Mouse (Mus musculus) CH12.LX (cell line): Measurements from ENCODE around the gene Cntfr. TPM values are rescaled to one million over a fixed set of nuclear protein-coding genes. Genes with fewer than 3 reads are reported as not detected.

Source experiments
- DNase-seq: peaks from one replicate; pipeline ENCODE4 v3.0.0-alpha.2; 2013; ENCODE audit errors: extremely low read depth
- H3K27ac ChIP-seq: 2 replicates; pipeline ENCODE4 v1.5.1; 2012; ENCODE audit warnings: low read depth, mild to moderate bottlenecking, control low read depth, moderate library complexity; ENCODE audit not compliant: insufficient read depth
- H3K27me3 ChIP-seq: replicated peaks from 2 replicates; pipeline ENCODE3; 2012; ENCODE audit warnings: inconsistent platforms
- H3K36me3 ChIP-seq, 2 experiments: replicated peaks in 1 of 2; 2 replicates each; pipeline versions ENCODE3 to v1.6.1; 2012; ENCODE audit warnings: inconsistent platforms in 1 of 2, low read length in 1 of 2, mild to moderate bottlenecking in 1 of 2, mixed read lengths in 1 of 2, moderate library complexity in 1 of 2; ENCODE audit not compliant: control insufficient read depth in 1 of 2, insufficient read depth in 1 of 2
- H3K4me1 ChIP-seq, 2 experiments: 2 replicates each; pipeline ENCODE4 v1.6.1; 2012; ENCODE audit warnings: inconsistent platforms in 1 of 2, moderate library complexity in 1 of 2; ENCODE audit not compliant: insufficient read depth in 2 of 2, control insufficient read depth in 1 of 2
- H3K4me2 ChIP-seq: 2 replicates; pipeline ENCODE4 v1.6.1; 2012; ENCODE audit warnings: low read depth, mild to moderate bottlenecking, control low read depth; ENCODE audit not compliant: poor library complexity, insufficient read depth, severe bottlenecking
- H3K4me3 ChIP-seq, 3 experiments: fragments of 150-350 bp in 1 of 3; sonication (generic) in 1 of 3; replicated peaks in 1 of 3; 2 replicates each; pipeline versions ENCODE3 to v1.5.1; 2011 to 2012; ENCODE audit warnings: low read depth in 2 of 3, low read length in 2 of 3, mild to moderate bottlenecking in 2 of 3, moderate library complexity in 2 of 3, control low read depth in 1 of 3, improper control_type of control experiment in 1 of 3, inconsistent platforms in 1 of 3, mixed read lengths in 1 of 3; ENCODE audit not compliant: poor library complexity in 1 of 3
- H3K79me2 ChIP-seq: replicated peaks from 2 replicates; pipeline ENCODE4 v1.6.1; 2012; ENCODE audit warnings: mild to moderate bottlenecking, moderate library complexity; ENCODE audit not compliant: control insufficient read depth, poor library complexity, insufficient read depth, severe bottlenecking; ENCODE audit errors: extremely low read depth
- H3K9ac ChIP-seq: 2 replicates; pipeline ENCODE4 v1.6.1; 2012; ENCODE audit warnings: low read depth, mild to moderate bottlenecking, control low read depth, moderate library complexity; ENCODE audit not compliant: insufficient read depth
- H3K9me3 ChIP-seq: replicated peaks from 2 replicates; pipeline ENCODE3; 2012; ENCODE audit warnings: low read length, inconsistent platforms, mixed read lengths
- BHLHE40 ChIP-seq: IDR thresholded peaks from 2 replicates; pipeline ENCODE4 v1.6.1; 2011; ENCODE audit warnings: mild to moderate bottlenecking, low read depth, low read length, improper control_type of control experiment
- CHD1 ChIP-seq: IDR thresholded peaks from 2 replicates; pipeline ENCODE4 v1.6.1; 2012; ENCODE audit warnings: low read depth, low read length, improper control_type of control experiment, inconsistent platforms
- CHD2 ChIP-seq: IDR thresholded peaks from 2 replicates; pipeline ENCODE4 v1.6.1; 2011; ENCODE audit warnings: low read length, improper control_type of control experiment
- CTCF ChIP-seq, 2 experiments: IDR thresholded peaks in 1 of 2; conservative IDR thresholded peaks in 1 of 2; 2 replicates each; pipeline ENCODE4 v1.5.1; 2011 to 2012; ENCODE audit warnings: low read depth in 2 of 2, low read length in 2 of 2, improper control_type of control experiment in 1 of 2, inconsistent platforms in 1 of 2, mild to moderate bottlenecking in 1 of 2, moderate library complexity in 1 of 2
- E2F4 ChIP-seq: IDR thresholded peaks from 2 replicates; pipeline ENCODE4 v1.6.1; 2011; ENCODE audit warnings: low read depth, low read length, improper control_type of control experiment; ENCODE audit not compliant: insufficient replicate concordance
- ELF1 ChIP-seq: IDR thresholded peaks from 2 replicates; pipeline ENCODE4 v1.6.1; 2014; ENCODE audit warnings: low read depth, mild to moderate bottlenecking, inconsistent platforms, low read length, improper control_type of control experiment
- EP300 ChIP-seq: IDR thresholded peaks from 2 replicates; pipeline ENCODE4 v1.6.1; 2011; ENCODE audit warnings: low read length, improper control_type of control experiment
- ETS1 ChIP-seq: conservative IDR thresholded peaks from 2 replicates; pipeline ENCODE4 v1.6.1; 2012; ENCODE audit warnings: low read depth, mild to moderate bottlenecking, inconsistent platforms, low read length, improper control_type of control experiment, moderate library complexity
- GABPA ChIP-seq: IDR thresholded peaks from 2 replicates; pipeline ENCODE4 v1.6.1; 2012; ENCODE audit warnings: low read depth, low read length, improper control_type of control experiment, inconsistent platforms; ENCODE audit not compliant: insufficient replicate concordance
- HCFC1 ChIP-seq: IDR thresholded peaks from 2 replicates; pipeline ENCODE4 v1.6.1; 2012; ENCODE audit warnings: low read depth, mild to moderate bottlenecking, inconsistent platforms, low read length, improper control_type of control experiment
- JUND ChIP-seq: conservative IDR thresholded peaks from 2 replicates; pipeline ENCODE4 v1.6.1; 2011; ENCODE audit warnings: low read depth, low read length, improper control_type of control experiment
- KAT2A ChIP-seq: IDR thresholded peaks from 2 replicates; pipeline ENCODE4 v1.6.1; 2012; ENCODE audit warnings: low read length, improper control_type of control experiment, inconsistent platforms; ENCODE audit not compliant: insufficient replicate concordance
- MAX ChIP-seq: IDR thresholded peaks from 2 replicates; pipeline ENCODE4 v1.6.1; 2011; ENCODE audit warnings: low read length, improper control_type of control experiment
- MAZ ChIP-seq: IDR thresholded peaks from 2 replicates; pipeline ENCODE4 v1.6.1; 2012; ENCODE audit warnings: low read depth, mild to moderate bottlenecking, inconsistent platforms, low read length, improper control_type of control experiment, moderate library complexity
- MEF2A ChIP-seq: IDR thresholded peaks from 2 replicates; pipeline ENCODE4 v1.6.1; 2014; ENCODE audit warnings: low read depth, mild to moderate bottlenecking, inconsistent platforms, low read length, improper control_type of control experiment, borderline replicate concordance
- MXI1 ChIP-seq: IDR thresholded peaks from 2 replicates; pipeline ENCODE4 v1.6.1; 2011; ENCODE audit warnings: mild to moderate bottlenecking, low read depth, low read length, improper control_type of control experiment
- NELFE ChIP-seq: IDR thresholded peaks from 2 replicates; pipeline ENCODE4 v1.6.1; 2011; ENCODE audit warnings: low read depth, low read length, improper control_type of control experiment
- NRF1 ChIP-seq: IDR thresholded peaks from 2 replicates; pipeline ENCODE4 v1.6.1; 2014; ENCODE audit warnings: low read depth, mild to moderate bottlenecking, inconsistent platforms, low read length, improper control_type of control experiment, moderate library complexity
- PAX5 ChIP-seq: IDR thresholded peaks from 2 replicates; pipeline ENCODE4 v1.6.1; 2012; ENCODE audit warnings: low read length, inconsistent platforms, mixed read lengths
- POLR2A ChIP-seq: IDR thresholded peaks from 2 replicates; pipeline ENCODE4 v1.6.1; 2011; ENCODE audit warnings: low read depth, mild to moderate bottlenecking, improper control_type of control experiment, low read length
- RAD21 ChIP-seq: IDR thresholded peaks from 2 replicates; pipeline ENCODE4 v1.6.1; 2011; ENCODE audit warnings: low read depth, mild to moderate bottlenecking, low read length, improper control_type of control experiment, moderate library complexity
- SIN3A ChIP-seq: IDR thresholded peaks from 2 replicates; pipeline ENCODE4 v1.6.1; 2012; ENCODE audit warnings: low read length, improper control_type of control experiment, inconsistent platforms
- SMC3 ChIP-seq: IDR thresholded peaks from 2 replicates; pipeline ENCODE4 v1.6.1; 2011; ENCODE audit warnings: low read depth, low read length, improper control_type of control experiment
- TBP ChIP-seq: conservative IDR thresholded peaks from 2 replicates; pipeline ENCODE4 v1.6.1; 2011; ENCODE audit warnings: low read depth, low read length, improper control_type of control experiment
- UBTF ChIP-seq: IDR thresholded peaks from 2 replicates; pipeline ENCODE4 v1.6.1; 2012; ENCODE audit warnings: low read depth, mild to moderate bottlenecking, inconsistent platforms, low read length, improper control_type of control experiment, moderate library complexity
- USF1 ChIP-seq: IDR thresholded peaks from 2 replicates; pipeline ENCODE4 v1.6.1; 2014; ENCODE audit warnings: low read depth, mild to moderate bottlenecking, inconsistent platforms, low read length, improper control_type of control experiment
- USF2 ChIP-seq: conservative IDR thresholded peaks from 2 replicates; pipeline ENCODE4 v1.6.1; 2011; ENCODE audit warnings: low read depth, low read length, improper control_type of control experiment
- ZC3H11A ChIP-seq: IDR thresholded peaks from 2 replicates; pipeline ENCODE4 v1.6.1; 2012; ENCODE audit warnings: low read depth, mild to moderate bottlenecking, inconsistent platforms, low read length, improper control_type of control experiment
- ZKSCAN1 ChIP-seq: IDR thresholded peaks from 2 replicates; pipeline ENCODE4 v1.6.1; 2012; ENCODE audit warnings: low read depth, inconsistent platforms, low read length, improper control_type of control experiment, borderline replicate concordance
- ZMIZ1 ChIP-seq: IDR thresholded peaks from 2 replicates; pipeline ENCODE4 v1.6.1; 2012; ENCODE audit warnings: low read depth, mild to moderate bottlenecking, inconsistent platforms, low read length, improper control_type of control experiment
- ZNF384 ChIP-seq: IDR thresholded peaks from 2 replicates; pipeline ENCODE4 v1.6.1; 2012; ENCODE audit warnings: low read depth, low read length, improper control_type of control experiment, inconsistent platforms
- dilution Hi-C: fragments of 300-500 bp; cut with MboI; formaldehyde crosslinking; loops from 2 replicates; pipeline ENCODE4 v1.14.3; 2020; ENCODE audit warnings: low sequenced_read_pairs; ENCODE audit not compliant: extremely low pct_unique_long_range_greater_than_20kb, extremely low pct_ligation_motif_present
- in situ Hi-C: fragments of 300-500 bp; cut with MboI; formaldehyde crosslinking; loops from 3 replicates; pipeline ENCODE4 v1.14.3; 2019; ENCODE audit warnings: low sequenced_read_pairs, low pct_ligation_motif_present, low pct_unique_long_range_greater_than_20kb, mixed read lengths
- polyA plus RNA-seq: library from polyadenylated mRNA; unstranded; fragments of >175 nt; gene quantifications from 2 replicates; pipeline ENCODE4 v1.2.1, GENCODE M21; 2012; ENCODE audit warnings: low read depth; ENCODE audit not compliant: insufficient read length
- total RNA-seq, 2 experiments: library from RNA; depleted of rRNA; stranded (reverse); fragments of 300-350 nt in 1 of 2; fragments of >200 nt in 1 of 2; gene quantifications; 2 replicates each; pipeline ENCODE4 v1.2.3; 2012 to 2014

Gene Cntfr
- total and polyA plus RNA-seq, 3 experiments = not detected

GRCm38 (mm10) chr4:41615661-41616599, 81.0 kb downstream of the Cntfr start:
- H3K9ac ChIP-seq = no peak overlapping the region
- H3K9me3 ChIP-seq = no peaks in the 10 kb centered on the region
- no peaks in the 10 kb centered on the region for H3K79me2 ChIP-seq
- no peak overlapping the region for H3K27ac ChIP-seq
- in situ Hi-C loops = no loop called here
- H3K4me1 ChIP-seq = peaks cover 3 to 11% of the 10 kb centered on the region in 2 experiments; a peak in 2 of 4 replicates
- no peak overlapping the region for H3K4me3 ChIP-seq
- H3K4me2 ChIP-seq = no peak overlapping the region
- TF ChIP-seq SMC3 (peak; percentile 20; the same call in 1 of the 2 replicates), E2F4 (no peak), CTCF (conservative IDR thresholded peaks at IDR 0.05 in 1 of 2, IDR thresholded peaks at IDR 0.05 in 1 of 2; ENCODE audit: low read depth in 2 of 2, low read length in 2 of 2) (peak in 1 of 2 experiments; percentile 47; a peak in 2 of 4 replicates)
- TF ChIP-seq, all 38 proteins: peak for 2
- DNase-seq = no peak
- no peaks in the 10 kb centered on the region for H3K36me3 ChIP-seq
- dilution Hi-C loops = no loop called here
- H3K27me3 ChIP-seq = peaks cover 49% of the 10 kb centered on the region

- Histone ChIP-seq H3K4me3 (no peak overlapping the region), H3K36me3 (no peaks in the 10 kb centered on the region), H3K9me3 (peaks cover 5% of the 10 kb centered on the region), H3K9ac (no peak overlapping the region), H3K79me2 (no peaks in the 10 kb centered on the region), H3K4me2 (no peak overlapping the region), H3K27ac (no peak overlapping the region), H3K4me1 (peaks cover 3 to 11% of the 10 kb centered on the region in 2 experiments; a peak in 2 of 4 replicates), H3K27me3 (peaks cover 66% of the 10 kb centered on the region)
- dilution Hi-C loops (no loop called here), in situ Hi-C loops (no loop called here)
- peak; percentile 83 for DNase-seq
- TF ChIP-seq POLR2A = no peak
- no peak for TF ChIP-seq GABPA
- TF ChIP-seq CHD1 = no peak
- TF ChIP-seq UBTF = no peak
- no peak for TF ChIP-seq USF2
- no peak for TF ChIP-seq NRF1
- TF ChIP-seq SMC3 = peak; percentile 93
- TF ChIP-seq ZC3H11A = peak; percentile 48
- peak; percentile 79 for TF ChIP-seq RAD21
- TF ChIP-seq HCFC1 = no peak
- TF ChIP-seq MXI1 = no peak
- no peak for TF ChIP-seq CHD2
- 0 out of 2 replicates have a peak, but pooled peaks have one; percentile 15 for TF ChIP-seq BHLHE40
- TF ChIP-seq JUND = peak; percentile 96
- no peak for TF ChIP-seq ZKSCAN1
- TF ChIP-seq ZNF384 = no peak
- no peak for TF ChIP-seq ZMIZ1
- no peak for TF ChIP-seq E2F4
- TF ChIP-seq MAX = no peak
- TF ChIP-seq MEF2A = peak; percentile 53
- no peak for TF ChIP-seq KAT2A
- TF ChIP-seq CTCF (conservative IDR thresholded peaks at IDR 0.05 in 1 of 2, IDR thresholded peaks at IDR 0.05 in 1 of 2; ENCODE audit: low read depth in 2 of 2, low read length in 2 of 2) = peak; percentile 86 to 99
- peak; percentile 63 for TF ChIP-seq EP300
- TF ChIP-seq SIN3A = no peak
- TF ChIP-seq USF1 = no peak
- no peak; the same call in 1 of the 2 replicates for TF ChIP-seq NELFE
- TF ChIP-seq TBP = no peak
- no peak for TF ChIP-seq ELF1
- no peak for TF ChIP-seq ETS1
- no peak for TF ChIP-seq PAX5
- TF ChIP-seq MAZ = no peak
Observed at GRCm38 (mm10) chr4:41614156-41614555, 82.7 kb downstream of the Cntfr start.
